12 mouse cellular contexts compared by ENCODE assay signal in the genomic region with DNA sequence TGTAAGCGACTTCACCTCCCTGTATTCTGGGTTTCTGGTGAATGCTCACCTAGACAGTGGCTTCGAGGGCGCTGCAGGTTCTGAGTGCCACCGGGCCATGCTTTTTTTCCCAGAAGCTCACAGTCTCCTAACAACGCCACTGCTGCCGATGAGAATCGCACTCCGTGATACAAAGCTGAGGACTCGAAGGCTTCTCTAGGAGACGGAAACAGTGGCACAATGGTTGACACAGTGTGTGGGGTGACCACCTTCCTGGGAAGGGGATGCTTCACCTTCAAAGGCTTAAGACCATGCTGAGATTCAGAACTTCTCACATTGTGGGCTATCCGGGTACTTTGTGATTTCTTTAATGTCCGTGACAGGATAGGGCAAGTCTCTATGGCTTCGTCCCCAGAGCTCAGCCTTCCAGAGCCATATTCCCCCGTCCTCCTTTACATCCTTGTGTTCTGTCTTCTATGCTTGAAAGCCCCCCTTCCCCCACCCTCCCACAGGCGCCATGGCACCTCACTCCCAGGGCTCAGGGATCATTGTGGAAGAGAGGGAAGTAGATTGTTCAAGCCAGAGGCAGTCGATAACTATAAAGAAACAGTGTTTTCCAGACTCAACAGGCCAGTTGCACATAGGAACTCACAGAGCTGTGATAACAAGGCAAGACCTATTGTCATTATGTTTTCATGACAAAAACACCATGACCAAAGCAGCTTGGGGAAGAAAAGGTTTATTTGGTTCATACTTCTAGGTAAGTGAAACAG.
"Had no signal": no experiment of that assay in that cellular context is flagged by ENCODE, and none has a peak within 500 bp of the region (broad histone marks: within the 10 kb centered on the region; RNA-seq: fewer than 3 reads in every experiment).

No protein-coding gene starts in this region.

- DNase-seq: retina, postnatal 1 day; right cerebral cortex, adult 18-20 months; right cerebral cortex, postnatal 14 days; right cerebral cortex, postnatal 25 days; right cerebral cortex, postnatal 4 days; spleen, adult 18-20 months; thymus, adult 18-20 months; thymus, adult 2 months; thymus, postnatal 14 days; thymus, postnatal 25 days; thymus, postnatal 36 days; thymus, postnatal 4 days had no signal
